Mouse (Mus musculus): ENCODE measurements at regions not wholly inside any gene's neighbourhood (a gene's known extent, or its start where the extent isn't known, plus 50 kb on each side); places are given as distances from the start of the nearest gene placed in this dataset.

DNA sequence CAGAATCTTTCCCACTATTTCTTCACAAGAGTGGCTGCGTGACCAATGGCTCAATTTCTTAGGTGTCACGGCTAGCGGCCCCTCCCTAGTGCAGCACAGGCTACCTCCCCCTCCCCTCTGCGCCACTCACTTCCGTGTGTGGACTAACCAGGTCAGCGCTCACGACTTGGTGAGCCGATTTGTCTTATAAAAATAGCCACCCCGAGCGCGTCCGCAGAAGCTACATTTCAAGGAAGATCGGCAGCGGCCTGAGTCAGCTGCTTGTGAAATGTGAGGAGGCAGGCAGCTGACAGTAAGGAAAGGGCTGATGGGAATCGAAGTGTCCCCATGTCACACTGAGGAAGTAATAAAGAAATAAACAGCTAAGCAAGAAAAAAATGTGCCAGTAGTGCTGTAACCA is 82.3 kb upstream of the Pced1b start:
- TF ChIP-seq POLR2A (IDR thresholded peaks at IDR 0.05; ENCODE audit: borderline replicate concordance, extremely low read depth, insufficient read depth, insufficient read length, poor library complexity, severe bottlenecking) (no peak), CTCF (IDR thresholded peaks at IDR 0.05; ENCODE audit: borderline replicate concordance, extremely low read depth, insufficient read depth, insufficient read length) (no peak)
